Mouse (Mus musculus): Measurements from ENCODE around the gene Mef2b.

- TF ChIP-seq CTCF (IDR thresholded peaks at IDR 0.05; ENCODE audit: low read depth) (no peak), EP300 (IDR thresholded peaks at IDR 0.05; ENCODE audit: low read depth) (no peak)
Measured at GRCm38 (mm10) chr8:70134086-70134485, 5.4 kb upstream of the Mef2b start.
